Comparison of ENCODE assay signal across 1 mouse cellular context in the genomic region with DNA sequence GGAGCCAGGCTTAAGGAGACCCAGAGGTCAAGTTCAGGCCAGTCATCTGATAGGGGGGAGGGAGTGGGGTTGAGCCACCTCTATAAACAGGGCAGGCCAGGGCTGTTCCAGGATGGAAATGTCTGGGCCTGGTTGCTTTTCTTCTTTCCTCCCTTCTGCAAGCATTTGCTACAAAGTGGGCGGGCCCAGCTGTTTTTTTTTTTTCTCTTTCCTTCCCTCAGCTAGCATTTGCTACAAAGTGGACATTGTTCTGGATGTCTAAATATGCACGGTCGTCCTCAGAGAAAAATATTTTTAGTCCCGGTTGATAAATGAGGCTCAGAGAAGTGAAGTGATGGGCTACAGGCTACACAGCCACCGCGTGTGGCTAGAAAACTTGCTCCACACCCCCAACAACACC.
A peak's percentile ranks its signal among the peaks of the same experiment; 100 is the strongest.
TF ChIP-seq lines count a peak whose summit lies in the region.

No protein-coding gene starts in this region.

TF ChIP-seq in CH12.LX, 34 proteins besides CTCF, POLR2A, EP300 and RAD21:
- peak; percentile 66 for TF ChIP-seq ZNF384 (IDR thresholded peaks at IDR 0.05; ENCODE audit: low read depth, low read length)
- TF ChIP-seq MEF2A (IDR thresholded peaks at IDR 0.05; ENCODE audit: borderline replicate concordance, low read depth, low read length), result no peak
